Mouse (Mus musculus): ENCODE measurements around the gene Enox1.

DNA sequence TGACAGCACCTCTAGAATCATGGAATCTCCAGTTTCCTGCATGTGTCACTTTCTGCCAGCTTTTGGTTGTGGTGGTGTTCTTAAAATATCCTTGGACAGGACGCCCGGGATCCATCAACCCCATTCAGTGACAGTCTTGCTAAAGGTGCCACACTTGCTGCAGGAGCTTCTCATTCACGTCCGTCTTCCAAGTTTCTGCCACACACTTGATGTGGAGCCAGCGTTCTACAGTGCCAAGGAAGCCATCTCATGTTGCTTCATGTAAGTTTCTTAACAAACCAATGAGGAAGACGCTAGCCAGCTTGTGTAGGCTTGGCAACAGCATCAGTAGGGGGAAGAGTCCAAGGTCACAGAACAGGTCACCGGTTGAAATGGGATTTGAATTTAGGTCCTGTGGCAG lies 5.1 kb upstream of the Enox1 start:
- TF ChIP-seq POLR2A (IDR thresholded peaks at IDR 0.05; ENCODE audit: insufficient read length, low read depth), result no peak
- no peak for TF ChIP-seq E2F4 (IDR thresholded peaks at IDR 0.05; ENCODE audit: insufficient read depth)
- TF ChIP-seq SRF (IDR thresholded peaks at IDR 0.05; ENCODE audit: control insufficient read depth, insufficient read length, low read depth), result no peak
- no peak for TF ChIP-seq MAX (IDR thresholded peaks at IDR 0.05; ENCODE audit: low read depth)
- TF ChIP-seq POLR2AphosphoS2 (IDR thresholded peaks at IDR 0.05; ENCODE audit: insufficient read length, low read depth), result no peak
- TF ChIP-seq CEBPB (IDR thresholded peaks at IDR 0.05; ENCODE audit: insufficient read depth, poor library complexity, severe bottlenecking), result no peak
- no peak for TF ChIP-seq REST (IDR thresholded peaks at IDR 0.05; ENCODE audit: insufficient read depth, insufficient read length)
- TF ChIP-seq TCF3 (IDR thresholded peaks at IDR 0.05; ENCODE audit: insufficient read length, low read depth), result no peak
- no peak for TF ChIP-seq USF1 (IDR thresholded peaks at IDR 0.05; ENCODE audit: low read depth)

Measured in myocyte (in vitro differentiated cells).